Mouse (Mus musculus): ENCODE results near the gene Rmnd5b.
A peak's percentile ranks its signal among the peaks of the same experiment; 100 is the strongest.
"Not testable (repeated sequence)": the region's sequence is repeated elsewhere in the genome, so short reads cannot be mapped to it uniquely, and the experiment has no call there.

Rmnd5b gene

DNA sequence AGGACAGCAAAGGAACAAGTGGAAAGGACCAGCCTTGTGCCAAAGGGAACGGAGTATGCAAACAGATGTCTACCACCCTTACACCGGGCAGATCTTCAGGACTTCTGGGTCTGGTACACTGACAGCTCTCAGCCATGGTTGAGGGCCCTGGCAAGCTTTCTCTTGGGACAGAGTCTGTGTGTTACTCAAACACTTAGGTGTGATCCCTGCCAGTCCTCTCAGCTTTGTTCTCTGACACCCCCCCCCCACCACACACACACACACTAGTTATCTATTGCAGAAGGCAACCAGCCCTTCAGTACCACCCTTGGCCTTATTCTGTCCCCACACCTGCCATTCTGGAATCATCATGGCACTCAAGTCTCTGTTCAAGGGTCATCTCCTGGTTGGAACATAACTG lies 13.9 kb downstream of the Rmnd5b start:
- no peak for DNase-seq (ENCODE audit: low read depth, low spot score)

DNA sequence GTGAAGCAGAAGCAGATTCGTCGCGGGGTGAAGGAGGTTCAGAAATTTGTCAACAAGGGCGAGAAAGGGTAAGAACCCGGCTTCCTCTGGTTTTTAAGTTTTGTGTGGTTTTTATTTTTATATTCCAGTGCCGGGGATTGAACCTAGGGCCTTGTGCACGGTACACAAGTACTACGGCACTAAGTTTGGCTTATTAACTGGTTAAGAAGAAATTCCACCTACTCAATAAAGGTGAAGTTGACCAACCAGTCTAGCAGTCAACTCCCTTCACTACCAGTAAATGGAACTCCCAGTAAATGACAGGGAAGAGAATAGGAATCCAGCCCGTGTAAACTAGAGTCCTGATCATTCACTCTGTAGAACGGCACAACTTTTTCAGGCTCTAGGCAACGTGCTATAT lies 15.6 kb downstream of the Rmnd5b start:
- no peak for DNase-seq (ENCODE audit: low read depth, low spot score)

DNA sequence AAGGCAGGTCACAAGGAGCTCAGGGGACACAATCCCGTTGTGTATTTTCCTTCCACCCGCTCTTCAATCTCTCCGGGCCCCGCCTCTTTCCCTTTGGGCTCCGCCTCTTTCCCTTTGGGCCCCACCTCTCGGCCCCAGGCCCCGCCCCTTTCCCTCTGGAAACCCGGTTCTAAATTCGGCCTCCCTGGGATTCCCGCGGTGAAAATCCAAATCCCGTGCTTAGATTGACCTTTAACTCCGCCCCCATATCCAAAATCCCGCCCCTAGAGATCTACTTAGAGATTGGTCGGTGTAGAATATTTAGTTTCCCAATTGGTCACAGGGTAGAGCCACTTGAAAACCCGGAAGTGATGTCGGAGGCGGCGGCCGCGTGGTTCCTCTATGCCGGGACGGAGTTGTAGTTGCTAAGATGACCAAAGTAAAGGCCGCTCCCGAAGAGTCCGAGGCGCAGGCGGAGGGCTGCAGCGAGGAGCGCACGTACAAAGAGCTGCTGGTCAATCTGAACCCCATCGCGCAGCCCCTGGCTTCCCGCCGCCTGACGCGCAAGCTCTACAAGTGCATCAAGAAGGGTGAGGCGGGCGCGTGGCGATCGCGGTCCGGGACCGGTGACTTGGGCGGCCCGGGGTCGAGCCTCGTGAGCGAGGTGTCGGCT lies 16.2 kb downstream of the Rmnd5b start, which contains the start of gene Nhp2:
Gene Nhp2, plus strand, starts transcription at position 327 of the 652 bp plus-strand sequence.
- peak; percentile 86 for DNase-seq (ENCODE audit: low read depth, low spot score)

- no peak for DNase-seq (ENCODE audit: low read depth, low spot score)
Observed at GRCm38 (mm10) chr11:51618894-51619408, 16.7 kb downstream of the Rmnd5b start.

GRCm38 (mm10) chr11:51617693-51618092 lies 18.0 kb downstream of the Rmnd5b start:
- no peak for DNase-seq (ENCODE audit: low read depth, low spot score)

- DNase-seq (ENCODE audit: low read depth, low spot score) = not testable (repeated sequence)
Observed at GRCm38 (mm10) chr11:51616113-51616512, 19.6 kb downstream of the Rmnd5b start.

GRCm38 (mm10) chr11:51615601-51616000 lies 20.1 kb downstream of the Rmnd5b start:
- peak; percentile 73 for DNase-seq (ENCODE audit: low read depth, low spot score)

- DNase-seq (ENCODE audit: low read depth, low spot score) = no peak
Observed at GRCm38 (mm10) chr11:51615129-51615528, 20.6 kb downstream of the Rmnd5b start.

- no peak for DNase-seq (ENCODE audit: low read depth, low spot score)
Observed at GRCm38 (mm10) chr11:51614256-51614655, 21.4 kb downstream of the Rmnd5b start.

GRCm38 (mm10) chr11:51609940-51610339 lies 25.8 kb downstream of the Rmnd5b start:
- not testable (repeated sequence) for DNase-seq (ENCODE audit: low read depth, low spot score)

GRCm38 (mm10) chr11:51609266-51609909 lies 26.3 kb downstream of the Rmnd5b start:
- DNase-seq (ENCODE audit: low read depth, low spot score) = no peak

GRCm38 (mm10) chr11:51607096-51607738 lies 28.5 kb downstream of the Rmnd5b start:
- DNase-seq (ENCODE audit: low read depth, low spot score) = no peak

DNA sequence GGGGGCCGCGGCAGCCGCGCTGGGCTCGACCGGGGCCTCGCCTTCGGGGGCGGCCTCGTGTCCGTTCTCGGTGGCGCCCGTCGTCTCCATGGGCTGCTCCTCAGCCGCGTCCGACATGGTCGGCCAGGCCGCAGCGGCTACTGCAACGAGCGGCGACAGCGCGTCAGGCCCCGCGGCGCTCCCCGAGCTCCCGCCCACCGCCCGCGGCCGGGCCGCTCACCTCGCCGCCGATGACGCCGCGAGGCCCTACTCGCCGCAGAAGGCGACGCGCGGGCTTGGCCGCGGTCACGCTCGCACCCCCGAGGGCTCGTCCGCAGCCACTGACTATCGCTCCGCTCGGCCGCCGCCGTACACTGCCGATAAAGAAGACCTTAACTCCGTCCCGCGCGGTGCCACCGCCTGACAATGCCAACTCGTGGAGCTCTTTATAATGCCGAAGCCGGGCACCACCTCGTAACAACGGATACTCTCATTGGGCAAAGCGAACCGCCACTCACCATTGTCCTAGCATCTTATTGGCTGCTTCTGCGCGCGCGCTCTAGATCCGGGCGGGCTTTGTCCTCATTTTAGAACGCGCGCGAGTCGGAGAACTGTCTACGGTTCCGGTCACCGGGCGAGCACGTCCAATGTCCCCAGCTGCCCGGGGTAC lies 29.1 kb downstream of the Rmnd5b start, which contains the start of gene Hnrnpab:
Gene Hnrnpab, minus strand, starts transcription at position 401 of the 649 bp plus-strand sequence.
- peak; percentile 97 for DNase-seq (ENCODE audit: low read depth, low spot score)

DNA sequence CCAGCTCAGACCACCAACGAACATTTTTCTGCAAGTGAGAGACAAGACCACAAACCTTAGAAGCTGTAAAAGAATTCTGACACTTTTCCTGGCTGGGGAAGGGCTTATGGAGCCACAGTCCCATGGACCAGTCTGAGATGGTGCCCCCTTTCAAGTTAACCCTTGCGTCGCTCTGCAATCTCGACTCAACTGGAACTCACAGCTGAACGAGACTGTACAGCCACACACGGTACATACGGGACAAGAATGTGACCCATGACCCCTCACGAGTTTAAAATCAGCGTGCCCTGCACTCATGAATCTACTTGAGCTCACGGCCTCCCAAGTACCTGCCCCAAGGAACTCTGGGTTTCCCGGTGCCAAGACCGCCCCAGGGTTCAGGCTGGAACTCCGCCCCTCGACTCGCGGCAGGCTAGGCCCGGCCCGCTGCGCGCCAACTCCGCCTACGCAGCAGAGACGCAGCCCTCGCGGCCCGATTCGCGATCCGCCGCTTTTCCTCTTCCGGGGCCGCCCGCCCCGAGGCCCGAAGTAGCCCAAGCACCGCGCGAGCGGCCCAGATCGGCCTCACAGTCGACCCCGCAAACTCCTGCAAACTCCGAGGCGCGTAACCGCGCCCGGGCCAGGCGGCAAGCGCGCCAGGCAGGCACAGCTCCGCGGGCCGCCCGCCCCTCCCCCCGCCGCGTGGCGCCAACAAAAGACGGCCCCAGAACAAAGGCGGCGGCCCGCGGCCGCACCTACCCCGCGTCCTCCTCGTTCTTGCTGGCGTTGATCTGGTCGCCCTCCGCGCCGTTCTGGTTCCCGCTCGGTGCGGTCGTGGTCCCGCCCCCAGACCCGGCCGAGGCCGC lies 29.9 kb downstream of the Rmnd5b start:
- peak; percentile 76 for DNase-seq (ENCODE audit: low read depth, low spot score)

- no peak for DNase-seq (ENCODE audit: low read depth, low spot score)
Observed at GRCm38 (mm10) chr11:51602253-51602652, 33.4 kb downstream of the Rmnd5b start.

GRCm38 (mm10) chr11:51597553-51597952 lies 38.1 kb downstream of the Rmnd5b start:
- no peak for DNase-seq (ENCODE audit: low read depth, low spot score)

DNA sequence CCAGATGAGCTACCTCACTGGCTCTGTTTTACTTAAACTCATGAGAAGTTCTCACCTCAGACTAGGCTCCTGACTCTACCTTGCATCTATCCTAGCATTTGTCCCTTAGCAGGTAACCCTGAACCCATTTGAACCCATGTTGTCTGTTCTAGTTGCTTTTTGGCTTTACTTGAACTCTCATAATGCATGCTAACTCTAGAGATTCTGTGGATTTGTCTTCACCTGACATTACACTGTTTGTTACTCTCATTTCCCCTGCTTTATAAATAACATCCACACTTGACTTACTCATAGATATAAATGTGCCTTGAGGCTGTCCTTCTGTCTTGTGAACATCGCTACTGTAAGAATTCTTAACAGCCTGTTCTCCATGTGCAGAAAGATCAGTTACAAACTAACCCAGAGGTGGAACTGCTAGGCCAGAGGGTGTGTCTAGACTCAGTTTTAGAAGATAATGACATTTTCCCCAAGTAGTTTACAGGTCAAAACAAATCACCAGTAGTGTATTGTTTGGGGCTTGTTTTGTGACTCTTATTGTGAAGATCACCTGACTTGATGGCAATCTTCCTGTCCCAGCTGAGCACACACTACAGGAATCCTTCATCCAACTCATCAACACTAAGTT lies 40.1 kb downstream of the Rmnd5b start:
- no peak for DNase-seq (ENCODE audit: low read depth, low spot score)

DNA sequence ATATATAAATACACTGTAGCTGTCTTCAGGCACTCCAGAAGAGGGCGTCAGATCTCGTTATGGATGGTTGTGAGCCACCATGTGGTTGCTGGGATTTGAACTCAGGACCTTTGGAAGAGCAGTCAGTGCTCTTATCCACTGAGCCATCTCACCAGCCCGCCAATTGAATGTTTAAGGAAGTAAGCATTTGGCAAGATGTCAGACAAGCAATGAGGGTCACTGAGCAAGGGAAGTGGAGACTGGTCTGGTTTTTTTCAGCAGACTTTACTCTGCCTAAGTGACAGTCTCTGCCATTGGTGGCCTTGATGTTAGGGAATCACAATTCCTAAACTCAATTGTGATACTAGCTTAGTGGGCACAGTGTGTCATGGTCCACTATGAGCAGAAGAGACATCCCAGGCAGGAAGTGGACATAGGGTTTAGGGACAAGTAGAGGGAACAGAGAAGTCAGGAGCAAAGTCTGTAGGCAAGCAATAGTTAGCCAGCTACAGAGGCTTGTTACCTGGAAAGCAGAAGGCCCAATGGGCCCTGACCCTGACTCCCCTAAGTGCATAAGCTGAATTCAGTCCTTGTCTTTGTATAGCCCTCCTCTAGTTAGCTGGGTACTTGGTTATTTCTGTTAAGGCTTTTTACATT lies 40.9 kb downstream of the Rmnd5b start:
- DNase-seq (ENCODE audit: low read depth, low spot score) = no peak

- no peak for DNase-seq (ENCODE audit: low read depth, low spot score)
Observed at GRCm38 (mm10) chr11:51593849-51594248, 41.8 kb downstream of the Rmnd5b start.

GRCm38 (mm10) chr11:51593368-51593767 lies 42.3 kb downstream of the Rmnd5b start:
- no peak for DNase-seq (ENCODE audit: low read depth, low spot score)
